Mouse (Mus musculus): ENCODE measurements around the gene Msx3. TPM values are rescaled to one million over a fixed set of nuclear protein-coding genes. Genes with fewer than 3 reads are reported as not detected.

Gene Msx3
- polyA plus RNA-seq (2014; fragmentation: Illumina TruSeq; extraction: RNeasy Lipid Tissue Mini Kit (QIAGEN cat#74804); ENCODE audit: low read depth, low replicate concordance), result not detected

GRCm38 (mm10) chr7:140048361-140049114 is at the start of gene Msx3:
TSS of gene Msx3 (minus strand) at chr7:140049089.

GRCm38 (mm10) chr7:140092924-140093528 is 44.1 kb upstream of the Msx3 start, which contains the start of gene Prap1:
TSS of gene Prap1 (plus strand) at chr7:140093395.

GRCm38 (mm10) chr7:140082242-140082678 is 33.4 kb upstream of the Msx3 start, which contains the start of gene Caly:
TSS of gene Caly (minus strand) at chr7:140082548.

GRCm38 (mm10) chr7:140036281-140037170 is 12.4 kb downstream of the Msx3 start, which contains the start of the genes Zfp511 and Tubgcp2:
TSS of gene Zfp511 (plus strand) at chr7:140036391.
TSS of gene Tubgcp2 (minus strand) at chr7:140036669.

Other genes with a start within 250 kb of the Msx3 start
- 0.35 TPM for gene Adgra1, start 214.9 kb downstream of the Msx3 start, polyA plus RNA-seq (2014; fragmentation: Illumina TruSeq; extraction: RNeasy Lipid Tissue Mini Kit (QIAGEN cat#74804); ENCODE audit: low read depth, low replicate concordance)
- 2.4 TPM for gene Kndc1, start 154.4 kb downstream of the Msx3 start, polyA plus RNA-seq (2014; fragmentation: Illumina TruSeq; extraction: RNeasy Lipid Tissue Mini Kit (QIAGEN cat#74804); ENCODE audit: low read depth, low replicate concordance)
- gene Utf1, start 105.3 kb downstream of the Msx3 start, polyA plus RNA-seq (2014; fragmentation: Illumina TruSeq; extraction: RNeasy Lipid Tissue Mini Kit (QIAGEN cat#74804); ENCODE audit: low read depth, low replicate concordance), result not detected
- 2.7 TPM for gene 6430531B16Rik, start 70.3 kb downstream of the Msx3 start, polyA plus RNA-seq (2014; fragmentation: Illumina TruSeq; extraction: RNeasy Lipid Tissue Mini Kit (QIAGEN cat#74804); ENCODE audit: low read depth, low replicate concordance)
- 6.7 TPM for gene Adam8, start 56.5 kb downstream of the Msx3 start, polyA plus RNA-seq (2014; fragmentation: Illumina TruSeq; extraction: RNeasy Lipid Tissue Mini Kit (QIAGEN cat#74804); ENCODE audit: low read depth, low replicate concordance)
- 16.0 TPM for gene Zfp511, start 12.7 kb downstream of the Msx3 start, polyA plus RNA-seq (2014; fragmentation: Illumina TruSeq; extraction: RNeasy Lipid Tissue Mini Kit (QIAGEN cat#74804); ENCODE audit: low read depth, low replicate concordance)
- gene Tubgcp2, start 12.4 kb downstream of the Msx3 start, polyA plus RNA-seq (2014; fragmentation: Illumina TruSeq; extraction: RNeasy Lipid Tissue Mini Kit (QIAGEN cat#74804); ENCODE audit: low read depth, low replicate concordance), result 19.4 TPM
- gene Caly, start 33.5 kb upstream of the Msx3 start, polyA plus RNA-seq (2014; fragmentation: Illumina TruSeq; extraction: RNeasy Lipid Tissue Mini Kit (QIAGEN cat#74804); ENCODE audit: low read depth, low replicate concordance), result 0.79 TPM
- not detected for gene Prap1, start 44.3 kb upstream of the Msx3 start, polyA plus RNA-seq (2014; fragmentation: Illumina TruSeq; extraction: RNeasy Lipid Tissue Mini Kit (QIAGEN cat#74804); ENCODE audit: low read depth, low replicate concordance)
- 20.9 TPM for gene Fuom, start 53.4 kb upstream of the Msx3 start, polyA plus RNA-seq (2014; fragmentation: Illumina TruSeq; extraction: RNeasy Lipid Tissue Mini Kit (QIAGEN cat#74804); ENCODE audit: low read depth, low replicate concordance)
- gene Paox, start 66.7 kb upstream of the Msx3 start, polyA plus RNA-seq (2014; fragmentation: Illumina TruSeq; extraction: RNeasy Lipid Tissue Mini Kit (QIAGEN cat#74804); ENCODE audit: low read depth, low replicate concordance), result 14.7 TPM
- gene Echs1, start 67.4 kb upstream of the Msx3 start, polyA plus RNA-seq (2014; fragmentation: Illumina TruSeq; extraction: RNeasy Lipid Tissue Mini Kit (QIAGEN cat#74804); ENCODE audit: low read depth, low replicate concordance), result 181 TPM
- gene Mtg1, start 88.5 kb upstream of the Msx3 start, polyA plus RNA-seq (2014; fragmentation: Illumina TruSeq; extraction: RNeasy Lipid Tissue Mini Kit (QIAGEN cat#74804); ENCODE audit: low read depth, low replicate concordance), result 26.6 TPM
- 0.56 TPM for gene Sprn, start 105.8 kb upstream of the Msx3 start, polyA plus RNA-seq (2014; fragmentation: Illumina TruSeq; extraction: RNeasy Lipid Tissue Mini Kit (QIAGEN cat#74804); ENCODE audit: low read depth, low replicate concordance)
- gene Olfr522, start 115.7 kb upstream of the Msx3 start, polyA plus RNA-seq (2014; fragmentation: Illumina TruSeq; extraction: RNeasy Lipid Tissue Mini Kit (QIAGEN cat#74804); ENCODE audit: low read depth, low replicate concordance), result not detected
- not detected for gene Olfr523, start 124.1 kb upstream of the Msx3 start, polyA plus RNA-seq (2014; fragmentation: Illumina TruSeq; extraction: RNeasy Lipid Tissue Mini Kit (QIAGEN cat#74804); ENCODE audit: low read depth, low replicate concordance)
- gene Olfr524, start 156.9 kb upstream of the Msx3 start, polyA plus RNA-seq (2014; fragmentation: Illumina TruSeq; extraction: RNeasy Lipid Tissue Mini Kit (QIAGEN cat#74804); ENCODE audit: low read depth, low replicate concordance), result not detected
- 0.51 TPM for gene Cd163l1, start 169.2 kb upstream of the Msx3 start, polyA plus RNA-seq (2014; fragmentation: Illumina TruSeq; extraction: RNeasy Lipid Tissue Mini Kit (QIAGEN cat#74804); ENCODE audit: low read depth, low replicate concordance)
- not detected for gene 5830411N06Rik, start 198.2 kb upstream of the Msx3 start, polyA plus RNA-seq (2014; fragmentation: Illumina TruSeq; extraction: RNeasy Lipid Tissue Mini Kit (QIAGEN cat#74804); ENCODE audit: low read depth, low replicate concordance)

Data from adipose tissue, adult 10 weeks (tissue).